Mouse (Mus musculus): ENCODE measurements around the gene Adck1. TPM values are rescaled to one million over a fixed set of nuclear protein-coding genes. Genes with fewer than 3 reads are reported as not detected.

Adck1 gene
- polyA plus RNA-seq, 1 experiment from 2014 or later = 12.5 TPM

DNA sequence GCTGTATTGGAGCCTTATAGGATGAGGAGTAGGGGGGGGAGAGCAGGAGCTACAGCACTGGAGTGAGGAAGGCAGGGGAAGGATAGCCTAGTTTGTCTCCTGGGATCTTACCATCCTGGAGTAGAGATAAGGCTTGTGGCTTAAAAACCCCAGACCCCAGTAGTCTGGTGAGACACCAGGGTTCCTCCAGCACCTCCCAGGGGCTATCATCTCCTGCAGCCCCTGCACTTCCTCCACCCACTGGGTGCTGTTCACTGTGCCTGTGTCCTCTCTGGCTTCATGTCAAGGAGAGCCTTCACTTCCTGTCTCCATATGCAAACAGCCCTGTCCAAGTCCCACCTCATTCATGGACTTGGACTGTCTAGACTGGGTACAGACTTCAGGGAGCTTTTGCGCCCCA lies 96.7 kb downstream of the Adck1 start:
- no peaks in the 10 kb centered on the region for H3K27me3 ChIP-seq (ENCODE audit: control insufficient read depth, insufficient read depth, low read length)
- no peaks in the 10 kb centered on the region for H3K4me1 ChIP-seq (ENCODE audit: control insufficient read depth, insufficient read depth, low read length)
- no peak overlapping the region for H3K27ac ChIP-seq (replicated peaks; ENCODE audit: low read depth, low read length)
- no peak for DNase-seq (ENCODE audit: low spot score)
- H3K4me3 ChIP-seq (ENCODE audit: low read depth, low read length) = no peak overlapping the region
- 100% methylated on average over 1 of the region's 1 CpGs for WGBS
- no peak for ATAC-seq (replicated peaks; ENCODE audit: insufficient number of reproducible peaks, low FRiP score, low TSS enrichment, low read depth)
- no peak overlapping the region for H3K9ac ChIP-seq (replicated peaks; ENCODE audit: low read length)
- no peaks in the 10 kb centered on the region for H3K36me3 ChIP-seq (replicated peaks; ENCODE audit: control insufficient read depth, insufficient read depth, low read depth, low read length)
- no peaks in the 10 kb centered on the region for H3K9me3 ChIP-seq (replicated peaks; ENCODE audit: control insufficient read depth, low read length)
- no peak overlapping the region for H3K4me2 ChIP-seq (ENCODE audit: low read depth, low read length)

GRCm38 (mm10) chr12:88458936-88459335 lies 98.6 kb downstream of the Adck1 start:
- H3K9ac ChIP-seq (replicated peaks; ENCODE audit: low read length) = no peak overlapping the region
- H3K36me3 ChIP-seq (replicated peaks; ENCODE audit: control insufficient read depth, insufficient read depth, low read depth, low read length) = no peaks in the 10 kb centered on the region
- 92% methylated on average over 12 of the region's 12 CpGs for WGBS
- no peak overlapping the region for H3K4me2 ChIP-seq (ENCODE audit: low read depth, low read length)
- no peak for DNase-seq (ENCODE audit: low spot score)
- no peak overlapping the region for H3K4me3 ChIP-seq (ENCODE audit: low read depth, low read length)
- no peak overlapping the region for H3K27ac ChIP-seq (replicated peaks; ENCODE audit: low read depth, low read length)
- no peaks in the 10 kb centered on the region for H3K4me1 ChIP-seq (ENCODE audit: control insufficient read depth, insufficient read depth, low read length)
- no peaks in the 10 kb centered on the region for H3K27me3 ChIP-seq (ENCODE audit: control insufficient read depth, insufficient read depth, low read length)
- no peaks in the 10 kb centered on the region for H3K9me3 ChIP-seq (replicated peaks; ENCODE audit: control insufficient read depth, low read length)
- ATAC-seq (replicated peaks; ENCODE audit: insufficient number of reproducible peaks, low FRiP score, low TSS enrichment, low read depth) = no peak

GRCm38 (mm10) chr12:88459461-88459860 lies 99.1 kb downstream of the Adck1 start:
- H3K27me3 ChIP-seq (ENCODE audit: control insufficient read depth, insufficient read depth, low read length) = no peaks in the 10 kb centered on the region
- DNase-seq (ENCODE audit: low spot score) = no peak
- no peaks in the 10 kb centered on the region for H3K9me3 ChIP-seq (replicated peaks; ENCODE audit: control insufficient read depth, low read length)
- H3K9ac ChIP-seq (replicated peaks; ENCODE audit: low read length) = no peak overlapping the region
- H3K4me1 ChIP-seq (ENCODE audit: control insufficient read depth, insufficient read depth, low read length) = no peaks in the 10 kb centered on the region
- no peak for ATAC-seq (replicated peaks; ENCODE audit: insufficient number of reproducible peaks, low FRiP score, low TSS enrichment, low read depth)
- WGBS = 86% methylated on average over 1 of the region's 1 CpGs
- no peaks in the 10 kb centered on the region for H3K36me3 ChIP-seq (replicated peaks; ENCODE audit: control insufficient read depth, insufficient read depth, low read depth, low read length)
- H3K27ac ChIP-seq (replicated peaks; ENCODE audit: low read depth, low read length) = no peak overlapping the region
- no peak overlapping the region for H3K4me3 ChIP-seq (ENCODE audit: low read depth, low read length)
- no peak overlapping the region for H3K4me2 ChIP-seq (ENCODE audit: low read depth, low read length)

GRCm38 (mm10) chr12:88461026-88461425 lies 100.7 kb downstream of the Adck1 start:
- ATAC-seq (replicated peaks; ENCODE audit: insufficient number of reproducible peaks, low FRiP score, low TSS enrichment, low read depth) (no peak), DNase-seq (ENCODE audit: low spot score) (no peak)
- 88% methylated on average over 6 of the region's 6 CpGs for WGBS
- Histone ChIP-seq H3K27ac (replicated peaks; ENCODE audit: low read depth, low read length) (no peak overlapping the region), H3K4me2 (ENCODE audit: low read depth, low read length) (no peak overlapping the region), H3K4me1 (ENCODE audit: control insufficient read depth, insufficient read depth, low read length) (no peaks in the 10 kb centered on the region), H3K9me3 (replicated peaks; ENCODE audit: control insufficient read depth, low read length) (no peaks in the 10 kb centered on the region), H3K36me3 (replicated peaks; ENCODE audit: control insufficient read depth, insufficient read depth, low read depth, low read length) (no peaks in the 10 kb centered on the region), H3K27me3 (ENCODE audit: control insufficient read depth, insufficient read depth, low read length) (no peaks in the 10 kb centered on the region), H3K9ac (replicated peaks; ENCODE audit: low read length) (no peak overlapping the region), H3K4me3 (ENCODE audit: low read depth, low read length) (no peak overlapping the region)

- Histone ChIP-seq H3K9me3 (replicated peaks; ENCODE audit: control insufficient read depth, low read length) (no peaks in the 10 kb centered on the region), H3K4me3 (ENCODE audit: low read depth, low read length) (no peak overlapping the region), H3K27ac (replicated peaks; ENCODE audit: low read depth, low read length) (no peak overlapping the region), H3K27me3 (ENCODE audit: control insufficient read depth, insufficient read depth, low read length) (no peaks in the 10 kb centered on the region), H3K9ac (replicated peaks; ENCODE audit: low read length) (no peak overlapping the region), H3K4me1 (ENCODE audit: control insufficient read depth, insufficient read depth, low read length) (no peaks in the 10 kb centered on the region), H3K4me2 (ENCODE audit: low read depth, low read length) (no peak overlapping the region), H3K36me3 (replicated peaks; ENCODE audit: control insufficient read depth, insufficient read depth, low read depth, low read length) (no peaks in the 10 kb centered on the region)
- DNase-seq (ENCODE audit: low spot score) (no peak), ATAC-seq (replicated peaks; ENCODE audit: insufficient number of reproducible peaks, low FRiP score, low TSS enrichment, low read depth) (peak; percentile 52; the same call in 1 of the 2 replicates)
- 80% methylated on average over 10 of the region's 10 CpGs for WGBS
Observed at GRCm38 (mm10) chr12:88463588-88464290, 103.4 kb downstream of the Adck1 start.

DNA sequence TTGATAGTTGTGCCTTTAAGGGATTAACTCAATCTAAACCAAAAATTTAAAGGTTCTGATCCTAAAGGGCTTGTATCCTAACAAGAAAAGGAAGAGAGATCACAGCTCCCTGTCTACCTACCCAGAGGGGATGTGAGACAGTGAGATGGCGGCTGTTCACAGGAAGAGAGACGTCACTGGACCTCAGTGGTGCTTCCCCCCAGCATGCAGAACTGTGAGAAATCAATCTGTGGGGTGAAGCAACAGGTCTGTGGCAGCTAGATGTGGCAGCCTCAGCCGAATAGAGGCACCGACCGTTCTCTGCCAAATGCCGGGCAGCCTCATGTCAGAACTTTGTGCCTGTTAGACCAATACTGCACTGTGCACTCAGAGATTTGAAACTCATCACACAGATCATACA lies 106.4 kb downstream of the Adck1 start:
- Histone ChIP-seq H3K9me3 (replicated peaks; ENCODE audit: control insufficient read depth, low read length) (no peaks in the 10 kb centered on the region), H3K9ac (replicated peaks; ENCODE audit: low read length) (no peak overlapping the region), H3K27me3 (ENCODE audit: control insufficient read depth, insufficient read depth, low read length) (no peaks in the 10 kb centered on the region), H3K36me3 (replicated peaks; ENCODE audit: control insufficient read depth, insufficient read depth, low read depth, low read length) (no peaks in the 10 kb centered on the region), H3K4me2 (ENCODE audit: low read depth, low read length) (no peak overlapping the region), H3K27ac (replicated peaks; ENCODE audit: low read depth, low read length) (no peak overlapping the region), H3K4me3 (ENCODE audit: low read depth, low read length) (no peak overlapping the region), H3K4me1 (ENCODE audit: control insufficient read depth, insufficient read depth, low read length) (no peaks in the 10 kb centered on the region)
- ATAC-seq (replicated peaks; ENCODE audit: insufficient number of reproducible peaks, low FRiP score, low TSS enrichment, low read depth) = no peak
- DNase-seq (ENCODE audit: low spot score) = no peak
- WGBS = 87% methylated on average over 6 of the region's 6 CpGs

DNA sequence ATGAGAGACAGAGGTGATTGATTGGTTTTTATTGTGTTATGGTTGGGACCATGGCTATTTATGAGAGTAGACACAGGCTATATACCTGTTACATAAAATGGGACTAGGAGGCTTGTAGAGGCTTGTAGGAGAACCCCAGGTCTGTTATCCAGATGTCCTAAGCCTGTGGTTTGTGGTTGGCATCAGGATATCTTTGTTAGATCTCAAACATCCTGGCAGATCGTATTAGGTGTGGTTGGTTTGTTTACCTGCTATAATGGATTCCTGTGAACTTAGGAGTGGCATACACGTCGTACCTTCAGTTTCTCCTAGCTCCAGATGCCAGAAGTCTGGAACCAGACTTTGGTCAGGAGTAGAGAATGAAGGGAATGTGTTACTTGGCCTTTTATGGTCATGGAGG lies 106.9 kb downstream of the Adck1 start:
- Histone ChIP-seq H3K36me3 (replicated peaks; ENCODE audit: control insufficient read depth, insufficient read depth, low read depth, low read length) (no peaks in the 10 kb centered on the region), H3K27ac (replicated peaks; ENCODE audit: low read depth, low read length) (no peak overlapping the region), H3K9me3 (replicated peaks; ENCODE audit: control insufficient read depth, low read length) (no peaks in the 10 kb centered on the region), H3K9ac (replicated peaks; ENCODE audit: low read length) (no peak overlapping the region), H3K4me2 (ENCODE audit: low read depth, low read length) (no peak overlapping the region), H3K4me1 (ENCODE audit: control insufficient read depth, insufficient read depth, low read length) (no peaks in the 10 kb centered on the region), H3K4me3 (ENCODE audit: low read depth, low read length) (no peak overlapping the region), H3K27me3 (ENCODE audit: control insufficient read depth, insufficient read depth, low read length) (no peaks in the 10 kb centered on the region)
- no peak for DNase-seq (ENCODE audit: low spot score)
- ATAC-seq (replicated peaks; ENCODE audit: insufficient number of reproducible peaks, low FRiP score, low TSS enrichment, low read depth) = no peak
- WGBS = 77% methylated on average over 3 of the region's 3 CpGs

DNA sequence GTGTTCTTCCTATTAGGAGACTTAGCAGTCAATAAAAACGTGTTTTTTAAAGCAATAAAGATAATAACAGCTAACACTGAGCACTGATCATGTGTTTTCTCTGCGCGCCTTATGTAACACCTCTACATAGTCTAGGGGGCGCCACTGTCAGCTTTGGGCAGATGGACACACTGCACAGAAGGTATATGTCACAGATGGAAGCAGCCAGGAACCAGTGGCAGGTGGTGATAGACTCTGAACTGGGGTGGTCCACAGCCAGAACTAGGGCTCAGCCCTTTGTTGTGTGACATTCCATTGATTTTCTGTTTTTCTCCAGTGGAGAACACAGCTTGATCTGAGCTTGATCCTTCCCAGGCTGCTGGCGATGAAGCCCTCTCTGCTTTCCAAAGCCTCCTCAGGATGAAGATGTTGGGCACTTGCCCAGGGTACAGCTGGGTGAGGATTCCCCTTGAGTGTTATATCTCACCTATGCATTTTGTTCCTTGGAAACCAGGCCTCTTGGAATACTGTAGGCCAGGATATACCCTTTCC lies 107.6 kb downstream of the Adck1 start:
- 64% methylated on average over 5 of the region's 5 CpGs for WGBS
- no peak for ATAC-seq (replicated peaks; ENCODE audit: insufficient number of reproducible peaks, low FRiP score, low TSS enrichment, low read depth)
- no peak for DNase-seq (ENCODE audit: low spot score)
- Histone ChIP-seq H3K4me2 (ENCODE audit: low read depth, low read length) (no peak overlapping the region), H3K27me3 (ENCODE audit: control insufficient read depth, insufficient read depth, low read length) (no peaks in the 10 kb centered on the region), H3K9ac (replicated peaks; ENCODE audit: low read length) (no peak overlapping the region), H3K27ac (replicated peaks; ENCODE audit: low read depth, low read length) (no peak overlapping the region), H3K4me3 (ENCODE audit: low read depth, low read length) (no peak overlapping the region), H3K36me3 (replicated peaks; ENCODE audit: control insufficient read depth, insufficient read depth, low read depth, low read length) (no peaks in the 10 kb centered on the region), H3K4me1 (ENCODE audit: control insufficient read depth, insufficient read depth, low read length) (no peaks in the 10 kb centered on the region), H3K9me3 (replicated peaks; ENCODE audit: control insufficient read depth, low read length) (no peaks in the 10 kb centered on the region)

Data from embryonic facial prominence, embryonic 11.5 days (tissue).